Mouse (Mus musculus) activated CD4-positive, CD25-positive, alpha-beta regulatory T cell, adult 4 months (primary cell): Measurements from ENCODE around the gene Ogfod3. TPM values are rescaled to one million over a fixed set of nuclear protein-coding genes. Genes with fewer than 3 reads are reported as not detected.
A peak's percentile ranks its signal among the peaks of the same experiment; 100 is the strongest.

Source experiments
- ATAC-seq: one replicate; pipeline ENCODE4 v1.8.0; 2017
- polyA plus RNA-seq, 2 experiments: library from polyadenylated mRNA; unstranded; fragments of 100-300 nt; shearing (Covaris generic); gene quantifications; one replicate each; pipeline ENCODE4 v1.2.1; 2017

The Ogfod3 gene
- 1 to 10 TPM; 4.4 to 4.7 TPM for polyA plus RNA-seq

DNA sequence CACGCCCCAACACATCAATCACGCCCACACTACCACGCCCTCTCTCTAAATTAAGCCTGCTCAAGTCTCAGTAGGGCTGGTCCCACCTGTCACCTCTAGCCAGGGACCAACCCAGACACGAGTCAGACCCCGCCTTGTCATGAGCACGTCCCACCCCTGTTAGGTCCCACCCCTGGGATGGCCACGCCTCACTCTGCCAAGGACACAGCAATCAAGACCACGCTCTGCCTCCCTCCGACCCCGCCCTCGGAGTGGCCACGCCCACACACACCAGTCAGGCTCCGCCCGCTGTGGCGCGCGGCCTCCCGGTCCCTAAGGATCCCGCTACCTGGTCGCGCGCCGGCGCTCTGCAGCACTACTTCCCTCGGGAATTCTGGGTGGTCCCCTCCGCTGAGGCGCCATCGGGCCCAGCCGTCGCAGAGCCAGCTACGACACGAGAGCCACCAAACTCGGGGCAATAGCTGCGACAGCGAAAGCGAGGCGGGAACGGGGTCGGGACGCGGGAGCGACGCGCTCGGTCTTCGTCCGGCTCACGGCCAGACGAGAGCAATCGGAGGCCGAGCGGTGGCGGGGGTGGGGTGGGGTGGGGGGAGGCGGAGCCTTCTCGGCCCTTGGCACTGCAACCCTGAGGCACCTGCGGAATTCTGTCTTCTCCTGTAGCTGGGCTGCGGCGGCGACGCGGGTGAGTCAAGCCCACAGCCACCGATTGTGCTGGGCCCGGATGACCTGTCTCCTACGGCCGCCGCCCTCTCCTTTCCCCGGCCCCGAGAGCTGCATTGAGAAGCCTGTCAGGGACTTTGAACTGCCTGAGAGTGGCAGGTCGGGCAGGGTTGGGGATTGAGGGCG, at the start of gene Ogfod3, which contains the start of gene Hexdc:
Ogfod3 (minus strand) TSS at position 551 of the 846 bp plus-strand sequence.
Hexdc (plus strand) TSS at position 273 of the 846 bp plus-strand sequence.
- peak; percentile 91 for ATAC-seq

DNA sequence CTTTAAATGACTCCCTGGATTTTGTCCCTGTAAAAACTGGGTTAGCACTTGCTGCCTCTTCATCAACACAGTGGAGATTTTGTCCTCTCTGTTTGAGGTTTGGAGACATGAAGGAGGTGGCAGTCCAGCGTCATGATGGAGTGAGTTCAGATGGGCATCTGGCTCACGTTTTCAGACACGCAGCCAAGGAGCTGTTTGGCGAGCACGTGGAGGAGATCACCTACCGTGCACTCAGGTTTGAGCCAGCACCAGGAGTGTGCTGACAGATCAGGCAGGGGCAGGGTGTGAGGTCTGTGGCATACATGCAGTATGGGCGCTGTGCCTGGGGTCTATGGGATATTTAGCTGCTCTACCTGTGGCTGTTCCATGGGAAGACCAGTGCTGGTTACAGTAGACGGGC, 45.7 kb upstream of the Ogfod3 start:
- ATAC-seq = no peak

DNA sequence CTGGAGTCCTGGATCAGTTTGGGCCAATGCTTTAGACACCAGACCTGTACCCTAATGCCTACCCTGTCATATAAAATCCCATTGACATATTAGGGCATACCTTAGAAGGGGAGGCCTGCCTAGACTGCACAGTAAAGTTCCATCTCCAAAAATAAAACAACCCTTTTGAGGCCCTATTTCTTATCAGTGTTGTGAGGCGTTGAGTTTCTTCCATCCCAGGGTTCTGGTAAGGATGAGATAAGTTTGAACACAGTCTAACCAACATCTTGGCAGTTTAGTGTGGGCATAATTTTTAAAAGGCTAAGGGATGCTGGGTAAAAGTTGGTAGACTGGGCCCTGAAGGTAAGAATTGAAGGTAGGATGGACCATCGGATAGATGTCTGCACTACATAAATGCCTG, 35.2 kb upstream of the Ogfod3 start:
- no peak for ATAC-seq

DNA sequence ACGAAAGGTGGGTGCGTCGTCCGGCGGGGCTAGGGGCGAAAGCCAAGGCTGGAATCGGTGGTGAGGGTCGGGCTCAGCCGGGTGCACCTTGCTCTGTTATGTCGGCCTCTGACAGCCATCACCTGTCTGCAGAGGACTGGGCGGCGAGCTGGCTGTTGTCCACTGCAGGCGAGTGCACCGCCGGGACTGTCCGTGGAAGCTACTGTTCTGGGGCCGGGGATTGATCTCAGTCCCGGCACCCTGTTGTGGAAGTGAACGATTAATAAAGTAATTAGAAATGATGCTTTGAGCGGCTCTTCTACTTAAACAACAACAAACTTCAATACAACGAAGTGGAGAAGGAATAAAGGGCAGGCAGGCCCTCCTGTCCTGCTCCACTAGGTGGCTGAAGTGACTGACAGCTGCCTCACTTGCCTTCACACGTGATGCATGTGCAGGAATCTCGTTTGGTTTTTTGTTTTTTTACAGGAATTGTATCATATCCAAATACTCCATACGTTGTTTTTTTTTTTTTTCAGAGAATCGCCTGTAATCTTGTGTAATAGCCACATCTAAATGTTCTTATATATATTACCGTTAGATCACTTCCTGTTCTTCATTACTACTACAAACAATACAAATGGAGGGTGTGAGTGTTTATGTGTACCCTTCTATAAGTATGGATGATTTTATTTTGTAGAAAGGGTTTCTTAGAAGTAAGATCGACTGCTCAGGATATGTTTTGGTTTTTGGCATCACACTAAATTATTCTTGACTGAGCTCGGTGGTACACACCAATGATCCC, 33.0 kb upstream of the Ogfod3 start:
- ATAC-seq = peak; percentile 4

DNA sequence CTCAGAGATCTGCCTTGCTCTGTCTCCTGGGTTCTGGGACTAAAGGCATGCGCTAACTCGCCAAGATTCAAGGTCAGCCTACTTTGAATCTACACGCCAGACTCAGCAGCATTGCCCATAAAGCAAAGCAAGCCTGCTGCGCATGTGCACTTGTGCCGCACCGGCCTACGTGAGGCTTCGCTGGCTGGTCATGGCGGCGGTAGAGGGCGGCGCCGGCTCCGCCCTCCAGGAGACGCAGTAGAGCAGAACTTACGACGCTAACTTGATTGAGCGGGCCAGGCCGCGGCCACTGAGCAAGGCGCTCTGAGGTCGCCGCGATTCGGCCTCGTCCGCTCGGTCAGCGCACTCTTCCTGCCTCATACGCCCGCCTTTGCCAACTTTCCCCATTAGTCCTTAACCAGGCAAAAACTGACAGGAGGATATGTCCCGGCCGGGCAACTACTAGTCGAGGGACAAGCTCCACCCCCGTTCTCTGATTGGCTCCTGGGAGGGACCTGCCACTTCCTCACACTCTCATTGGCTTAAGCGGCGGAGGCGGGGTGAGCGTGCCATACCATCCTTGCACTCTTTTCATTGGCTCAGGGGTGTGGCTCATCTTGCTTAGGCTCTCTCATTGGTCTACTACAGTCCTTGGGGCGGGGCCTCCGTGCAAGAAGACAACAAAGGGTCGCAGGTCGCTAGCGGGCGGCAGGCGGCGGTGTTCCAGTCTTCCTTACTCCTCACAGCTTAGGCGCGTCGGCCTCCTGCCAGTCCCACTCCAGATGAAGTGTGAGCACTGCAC, 32.2 kb upstream of the Ogfod3 start, which contains the start of gene Narf:
Narf (plus strand) TSS at position 690 of the 781 bp plus-strand sequence.
- peak; percentile 98 for ATAC-seq

DNA sequence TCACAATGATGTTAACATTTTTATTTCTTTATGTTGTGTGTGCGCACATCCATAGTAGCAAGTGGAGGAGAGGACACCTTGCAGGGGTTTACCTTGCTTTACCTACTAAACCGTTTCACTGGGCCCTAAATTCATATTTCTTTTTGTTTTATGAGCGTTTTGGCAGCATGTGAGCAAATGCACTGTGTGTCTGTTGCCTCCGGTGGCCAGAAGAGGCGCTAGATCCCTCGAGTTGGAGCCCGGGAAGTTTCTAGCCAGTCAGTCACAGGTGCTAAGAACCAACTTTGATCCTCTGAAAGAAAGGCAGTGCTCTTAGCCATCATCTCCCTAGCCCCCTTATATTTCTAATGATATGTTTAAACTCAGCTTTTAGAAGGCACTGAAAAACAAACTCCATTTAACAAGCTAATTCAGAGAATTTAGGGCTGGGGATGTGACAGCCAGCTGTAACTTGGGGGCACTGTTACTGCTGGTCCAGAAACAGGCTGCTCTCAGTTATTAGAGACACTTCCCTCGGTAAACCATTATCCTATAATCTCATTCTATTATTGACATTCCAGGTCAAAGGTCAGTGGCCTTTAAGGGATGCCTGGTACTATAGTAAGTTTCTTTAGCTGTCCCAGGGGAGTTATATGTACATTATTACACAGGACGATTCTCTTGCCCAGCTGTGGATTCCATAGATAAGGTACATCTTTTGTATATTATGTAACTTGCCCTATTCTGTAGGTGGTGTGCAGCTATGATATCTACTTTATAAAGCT, 31.1 kb upstream of the Ogfod3 start:
- ATAC-seq = no peak

DNA sequence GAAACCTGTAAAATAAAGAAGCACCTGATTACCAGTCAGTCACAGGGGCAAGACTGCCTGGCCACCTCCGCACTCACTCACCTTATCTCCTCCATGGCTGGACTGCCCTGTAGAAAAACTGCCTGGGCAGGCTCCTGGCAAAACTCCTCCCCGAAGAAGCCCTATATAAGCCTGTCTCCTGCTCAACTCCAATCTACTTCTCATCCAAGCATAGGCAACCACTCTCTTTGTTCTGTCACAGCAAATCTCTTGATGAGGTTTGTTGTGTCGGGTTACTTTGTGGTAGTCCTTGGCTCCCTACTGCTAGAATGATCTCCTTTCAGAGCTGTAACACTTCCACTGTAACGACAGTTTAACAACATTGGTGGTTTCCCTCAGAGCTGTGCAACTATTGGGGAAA, 28.2 kb upstream of the Ogfod3 start:
- ATAC-seq = no peak

DNA sequence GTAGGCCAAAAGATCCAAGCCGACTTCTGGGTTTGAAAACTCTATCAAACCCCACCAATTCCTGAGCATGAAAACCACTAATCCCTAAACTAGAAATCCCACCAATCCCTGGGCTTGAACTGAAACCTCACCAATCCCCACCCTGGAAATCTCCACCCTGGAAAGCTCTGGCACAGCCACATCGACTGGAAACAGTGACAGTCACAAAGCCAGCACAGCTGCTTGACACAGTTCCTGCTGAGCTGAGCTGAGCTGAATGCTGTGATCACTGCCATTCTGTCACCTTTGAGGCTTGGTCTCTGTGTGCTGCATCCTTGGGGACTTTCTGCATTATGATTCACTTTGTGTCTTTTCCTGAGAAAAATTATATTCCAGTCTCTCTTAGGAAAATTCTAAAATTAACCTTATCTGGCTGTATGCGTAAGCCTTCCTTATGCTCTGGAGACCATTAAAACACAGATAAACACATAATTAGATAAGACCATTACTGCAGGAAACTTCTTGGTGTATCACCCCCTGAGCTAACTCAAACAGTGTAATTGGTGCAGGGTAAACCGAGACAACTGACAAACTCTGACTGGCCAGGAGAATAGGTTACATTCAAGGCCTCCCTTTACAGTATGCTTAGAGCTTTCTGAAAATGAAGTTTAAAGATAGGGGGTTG, 27.2 kb upstream of the Ogfod3 start:
- no peak for ATAC-seq

DNA sequence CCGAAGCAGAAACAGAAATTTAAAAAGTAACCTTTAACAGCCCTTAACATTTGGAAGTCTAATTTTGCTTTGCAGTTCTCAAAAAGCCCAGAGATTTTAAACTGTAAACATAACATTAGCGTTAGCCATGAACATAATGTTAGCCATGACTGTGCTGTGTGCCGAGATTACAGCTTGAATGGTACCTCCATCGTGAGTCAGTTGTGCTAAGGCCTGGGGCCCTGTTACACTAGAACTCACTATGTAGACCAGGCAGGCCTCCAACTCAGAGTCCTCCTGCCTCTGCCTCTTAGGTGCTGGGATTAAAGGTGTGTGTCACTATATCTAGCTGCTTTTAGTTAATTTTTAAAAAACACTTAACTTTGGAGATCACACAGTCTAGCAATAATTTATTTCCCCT, 26.7 kb upstream of the Ogfod3 start:
- no peak for ATAC-seq

DNA sequence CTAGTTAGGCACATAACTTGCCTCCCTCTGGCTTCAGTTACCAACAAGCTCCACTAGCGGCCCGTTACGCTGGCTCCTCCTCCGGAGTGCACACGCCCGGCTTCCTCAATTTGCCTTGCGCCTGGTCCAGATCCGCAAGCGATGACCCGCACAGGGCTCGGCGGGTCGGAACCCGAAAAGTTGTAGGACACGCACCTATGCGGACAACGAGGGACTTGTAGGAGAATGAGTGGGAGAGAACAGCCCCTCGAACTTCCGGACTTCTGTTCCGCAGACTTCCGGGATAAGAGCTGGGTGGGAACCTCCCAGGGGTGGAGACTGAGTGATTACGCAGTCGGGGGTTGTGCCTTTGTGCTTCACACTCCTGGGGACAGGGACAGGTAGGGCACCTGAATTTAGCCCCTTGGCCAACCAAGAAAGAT, 24.5 kb upstream of the Ogfod3 start, which contains the start of gene Cybc1:
Cybc1 (minus strand) TSS at position 305 of the 422 bp plus-strand sequence.
- peak; percentile 96 for ATAC-seq

DNA sequence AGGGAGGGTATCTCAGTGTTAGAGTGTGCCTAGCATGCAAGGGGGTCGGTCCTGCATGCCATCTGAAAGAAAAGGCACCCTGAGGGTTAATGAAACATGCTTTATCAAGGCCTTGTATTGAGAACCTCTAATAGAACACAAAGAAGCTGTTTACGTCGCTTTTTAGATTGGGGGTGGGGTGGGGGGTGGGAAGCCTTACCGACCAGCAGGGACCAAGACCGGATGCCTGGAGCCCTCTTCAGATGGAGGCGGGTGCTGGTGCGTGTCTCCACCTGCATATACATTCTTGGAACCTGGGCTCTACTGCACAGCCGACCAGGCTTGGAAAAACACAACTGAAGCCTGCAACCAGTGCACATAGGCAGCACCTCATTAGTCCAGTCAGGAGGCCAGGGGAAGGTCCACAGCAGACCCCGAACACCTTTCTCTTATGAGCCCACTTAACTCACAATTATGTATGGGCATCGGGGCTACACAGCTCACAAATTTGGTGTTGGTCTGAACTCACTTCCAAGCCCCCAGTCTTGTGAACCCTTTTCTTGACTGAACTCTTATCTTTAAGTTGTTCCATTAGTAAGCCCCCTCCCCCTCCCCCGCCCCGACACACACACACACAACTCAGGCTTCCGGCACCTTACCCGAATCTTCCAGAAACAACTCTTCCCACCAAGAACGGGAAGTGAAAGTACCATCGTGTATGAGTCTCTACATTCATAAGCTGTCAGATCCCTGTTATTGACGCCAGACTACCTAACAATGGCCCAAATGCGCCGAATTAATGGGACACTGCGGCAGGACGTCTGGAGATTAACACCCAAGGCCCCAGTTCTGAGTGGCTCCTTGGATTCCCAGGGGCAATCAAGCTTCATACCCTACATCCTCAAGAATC, 23.9 kb upstream of the Ogfod3 start:
- ATAC-seq = peak; percentile 18

DNA sequence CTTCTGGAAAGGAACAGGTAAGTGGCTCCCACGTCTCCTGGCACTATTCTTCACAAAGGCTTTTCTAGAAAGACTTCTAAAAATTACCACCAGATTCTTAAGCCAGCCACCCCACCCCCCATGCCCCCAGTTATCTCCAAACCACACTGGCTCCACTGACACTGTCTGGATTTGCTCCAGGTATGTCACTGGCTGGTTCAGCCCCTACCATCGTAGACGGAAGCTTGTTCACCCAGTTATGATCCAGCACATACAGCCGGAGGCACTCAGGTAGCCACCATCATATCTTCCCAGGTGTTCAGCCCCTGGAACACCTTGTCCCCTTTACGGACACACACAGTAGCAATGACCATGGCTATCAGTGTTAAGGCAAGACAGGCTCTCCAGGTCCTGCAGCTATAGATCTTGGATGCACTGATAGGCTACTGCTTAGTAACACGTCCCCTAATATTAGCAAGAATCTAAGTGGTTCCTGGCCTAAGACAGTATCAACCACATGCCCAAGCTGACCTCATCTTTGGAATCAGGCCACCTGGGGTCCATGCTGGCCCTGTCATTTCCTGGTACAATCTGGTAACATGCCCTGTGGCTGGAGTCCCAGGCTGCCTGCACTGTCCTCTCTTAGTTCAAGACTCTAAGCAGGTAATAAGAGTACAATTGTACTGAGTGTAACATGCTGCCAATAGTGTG, 17.0 kb upstream of the Ogfod3 start:
- ATAC-seq = no peak

DNA sequence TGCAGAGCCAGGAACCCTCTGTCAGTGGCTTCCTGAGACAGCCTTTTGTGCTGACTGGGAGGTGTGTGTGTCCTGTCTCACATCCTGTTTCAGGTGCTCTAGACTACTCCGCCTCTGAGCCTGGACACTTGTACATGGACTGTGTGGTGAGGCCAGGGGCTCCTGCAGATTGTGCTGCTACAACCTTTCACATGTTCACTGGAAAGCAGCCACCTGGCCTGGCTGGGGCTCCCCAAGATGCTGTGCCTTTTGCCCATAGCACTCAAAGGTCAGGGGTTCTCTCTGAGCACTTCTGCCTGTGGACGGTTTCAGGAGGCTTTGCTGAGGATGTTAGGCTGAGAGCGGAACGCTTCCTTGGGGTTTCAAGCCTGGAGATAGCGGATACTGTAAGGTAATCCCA, 16.3 kb upstream of the Ogfod3 start:
- no peak for ATAC-seq

DNA sequence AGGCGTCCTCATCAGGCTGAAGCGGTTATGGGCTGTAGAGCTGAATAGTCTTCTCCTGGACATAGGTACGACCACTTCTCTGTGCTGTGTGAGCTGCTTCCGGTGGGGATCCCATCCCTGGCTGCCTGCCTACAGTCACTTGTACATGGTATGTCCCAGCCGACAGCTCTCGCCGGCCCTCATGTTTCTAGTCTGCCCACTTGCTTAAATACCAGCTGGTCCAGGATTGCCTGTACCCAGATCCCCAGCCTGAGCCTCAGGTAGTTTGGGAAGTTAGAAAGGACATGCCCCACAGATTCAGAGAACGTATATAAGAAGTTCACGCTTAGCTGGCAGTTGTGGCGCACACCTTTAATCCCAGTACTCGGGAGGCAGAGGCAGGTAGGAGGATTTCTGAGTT, 15.3 kb upstream of the Ogfod3 start:
- no peak for ATAC-seq

DNA sequence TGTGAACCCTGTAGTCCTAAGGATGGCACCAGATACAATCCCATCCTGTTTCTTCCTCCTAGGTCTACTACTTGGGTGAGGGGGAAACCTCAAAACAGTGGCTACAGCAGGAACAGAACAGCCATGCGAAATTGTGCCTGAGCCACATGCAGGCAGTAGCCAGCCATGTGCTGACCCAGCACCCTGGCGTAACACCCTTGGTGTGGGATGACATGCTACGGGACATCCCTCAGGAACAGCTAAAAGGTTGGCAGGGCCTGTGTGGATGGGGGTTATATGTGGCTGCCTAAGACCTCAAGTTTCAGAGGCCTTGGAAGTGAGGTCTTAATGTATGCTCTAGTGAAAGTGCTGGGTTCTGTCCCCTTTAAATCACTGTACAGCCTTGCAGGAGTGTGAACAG, 12.3 kb upstream of the Ogfod3 start:
- ATAC-seq = no peak

DNA sequence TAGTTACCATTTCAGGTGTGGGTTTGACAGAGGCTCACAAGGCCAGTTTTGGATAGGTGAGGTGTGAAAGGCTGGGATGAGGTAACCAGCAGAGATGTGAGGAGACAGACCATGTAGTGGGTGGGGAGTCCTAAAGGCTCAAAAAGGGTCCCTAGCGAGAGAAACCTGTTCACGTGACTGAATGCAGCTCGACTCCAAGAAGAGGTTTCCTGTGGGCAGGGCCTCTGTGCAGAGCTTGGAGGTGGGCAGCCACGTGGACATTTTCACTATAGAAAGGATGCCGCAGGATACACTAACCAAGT, 701 bp downstream of the Ogfod3 start:
- no peak for ATAC-seq

DNA sequence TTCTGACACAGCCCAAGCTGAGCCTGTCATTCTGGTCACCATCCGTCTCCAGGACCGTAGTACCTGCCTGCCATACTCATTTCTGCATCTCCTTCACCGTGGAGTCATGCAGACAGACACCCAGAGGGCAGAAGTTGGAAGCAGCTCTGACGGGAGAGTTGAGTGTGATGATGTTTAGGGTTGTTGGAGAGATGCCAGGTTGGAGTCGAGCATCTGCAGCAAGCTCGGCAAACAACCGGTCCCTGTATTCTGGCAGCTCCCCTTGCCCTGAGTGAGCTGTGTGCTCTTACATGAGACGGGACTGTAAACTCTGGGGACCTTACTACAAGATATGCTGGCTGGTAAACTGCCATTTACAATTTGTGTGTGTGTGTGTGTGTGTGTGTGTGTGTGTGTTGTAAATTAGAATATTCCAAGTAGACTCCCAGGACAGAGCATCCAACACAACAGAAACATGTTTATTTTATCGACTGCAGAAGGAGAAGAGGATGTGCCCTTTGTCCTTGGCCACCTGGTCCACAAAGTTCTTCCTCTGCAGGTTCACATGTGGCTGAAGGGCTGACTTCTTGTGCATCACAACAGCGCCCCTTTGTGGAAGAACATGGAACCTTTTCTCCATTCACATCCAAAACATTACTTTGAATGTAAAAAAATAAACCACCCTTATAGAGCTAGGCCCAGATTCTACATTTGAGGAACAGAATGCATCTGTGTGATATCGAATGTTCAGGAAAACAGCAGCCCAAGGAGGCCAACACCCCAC, 2.9 kb downstream of the Ogfod3 start:
- ATAC-seq = no peak

DNA sequence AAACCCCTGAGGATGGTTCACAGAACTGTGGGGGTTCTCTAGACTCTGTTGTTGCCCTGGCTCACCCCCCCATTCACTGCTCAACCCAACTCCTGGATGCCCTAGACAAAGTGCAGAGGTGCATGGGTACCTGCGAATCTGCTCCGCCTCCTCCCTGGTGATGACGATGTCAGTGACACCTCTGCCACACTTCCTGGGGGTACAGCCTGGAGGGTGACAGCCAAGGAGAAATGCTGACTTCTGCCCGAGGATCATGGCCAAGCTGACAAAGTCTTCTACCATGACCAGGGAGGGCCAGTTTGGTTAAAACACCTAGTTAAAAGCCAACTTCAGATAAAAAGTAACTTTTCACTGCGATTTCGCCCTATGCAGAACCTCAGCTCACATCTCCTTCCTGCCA, 3.7 kb downstream of the Ogfod3 start:
- no peak for ATAC-seq

DNA sequence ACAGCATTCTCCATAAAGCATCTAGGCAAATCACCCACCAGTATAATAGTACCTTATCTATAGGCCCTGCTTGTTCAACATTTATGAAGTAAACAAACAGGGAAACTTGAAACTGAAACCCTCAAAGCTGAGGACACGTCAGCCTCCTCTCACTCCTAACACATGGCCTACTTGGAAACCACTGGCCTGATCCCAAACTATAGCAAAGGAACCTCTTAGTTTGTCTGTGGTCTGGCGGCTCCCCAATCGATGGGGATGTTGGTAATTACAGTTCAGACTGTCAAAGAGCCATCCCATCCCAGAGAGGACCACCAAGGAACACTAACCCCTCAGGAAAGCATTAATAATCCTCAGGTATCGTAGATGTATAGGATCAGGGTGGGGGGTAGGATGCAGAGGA, 4.7 kb downstream of the Ogfod3 start:
- ATAC-seq = no peak
